Mouse (Mus musculus): ENCODE results near the gene Cemip.

Cemip gene

GRCm38 (mm10) chr7:83966047-83966818, 120.1 kb downstream of the Cemip start:
- DNase-seq (ENCODE audit: low spot score): no peak

- no peak for DNase-seq (ENCODE audit: low spot score)
These were observed 121.1 kb downstream of the Cemip start for GRCm38 (mm10) chr7:83965181-83965580.

GRCm38 (mm10) chr7:83952511-83952910, 133.8 kb downstream of the Cemip start:
- no peak for DNase-seq (ENCODE audit: low spot score)

GRCm38 (mm10) chr7:83951327-83951726, 135.0 kb downstream of the Cemip start:
- DNase-seq (ENCODE audit: low spot score): no peak

- DNase-seq (ENCODE audit: low spot score): no peak
These were observed 136.6 kb downstream of the Cemip start for GRCm38 (mm10) chr7:83949662-83950061.

GRCm38 (mm10) chr7:83948743-83949142, 137.6 kb downstream of the Cemip start:
- no peak for DNase-seq (ENCODE audit: low spot score)

- peak; percentile 8 for DNase-seq (ENCODE audit: low spot score)
These were observed 144.6 kb downstream of the Cemip start for GRCm38 (mm10) chr7:83941701-83942101.

- DNase-seq (ENCODE audit: low spot score): no peak
These were observed 146.2 kb downstream of the Cemip start for GRCm38 (mm10) chr7:83940136-83940535.

- no peak for DNase-seq (ENCODE audit: low spot score)
These were observed 147.1 kb downstream of the Cemip start for GRCm38 (mm10) chr7:83939017-83939721.

GRCm38 (mm10) chr7:83921637-83922036, 164.7 kb downstream of the Cemip start:
- DNase-seq (ENCODE audit: low spot score): no peak

GRCm38 (mm10) chr7:83920241-83920640, 166.1 kb downstream of the Cemip start:
- no peak for DNase-seq (ENCODE audit: low spot score)

GRCm38 (mm10) chr7:83914566-83914965, 171.7 kb downstream of the Cemip start:
- DNase-seq (ENCODE audit: low spot score): peak; percentile 63

- DNase-seq (ENCODE audit: low spot score): no peak
These were observed 172.3 kb downstream of the Cemip start for GRCm38 (mm10) chr7:83913995-83914394.

- no peak for DNase-seq (ENCODE audit: low spot score)
These were observed 172.8 kb downstream of the Cemip start for GRCm38 (mm10) chr7:83913405-83913932.

GRCm38 (mm10) chr7:83911909-83912308, 174.4 kb downstream of the Cemip start:
- DNase-seq (ENCODE audit: low spot score): no peak

- DNase-seq (ENCODE audit: low spot score): no peak
These were observed 181.5 kb downstream of the Cemip start for GRCm38 (mm10) chr7:83904831-83905230.

- no peak for DNase-seq (ENCODE audit: low spot score)
These were observed 183.8 kb downstream of the Cemip start for GRCm38 (mm10) chr7:83902296-83903145.

- no peak for DNase-seq (ENCODE audit: low spot score)
These were observed 184.9 kb downstream of the Cemip start for GRCm38 (mm10) chr7:83901425-83901824.

- no peak for DNase-seq (ENCODE audit: low spot score)
These were observed 185.8 kb downstream of the Cemip start for GRCm38 (mm10) chr7:83900519-83900918.

- DNase-seq (ENCODE audit: low spot score): no peak
These were observed 188.0 kb downstream of the Cemip start for GRCm38 (mm10) chr7:83898267-83898666.

GRCm38 (mm10) chr7:83896077-83896740, 190.1 kb downstream of the Cemip start:
- no peak for DNase-seq (ENCODE audit: low spot score)

GRCm38 (mm10) chr7:83894348-83894747, 192.0 kb downstream of the Cemip start:
- no peak for DNase-seq (ENCODE audit: low spot score)

All from left cerebral cortex, adult 11 months (tissue).